Mouse (Mus musculus): ENCODE measurements around the gene Dact2.

GRCm38 (mm10) chr17:14186176-14186575 lies 17.9 kb downstream of the Dact2 start:
- TF ChIP-seq CTCF (IDR thresholded peaks at IDR 0.05; ENCODE audit: low read depth) = no peak
- TF ChIP-seq EP300 (IDR thresholded peaks at IDR 0.05; ENCODE audit: low read depth) = no peak
